Mouse (Mus musculus): ENCODE results near the gene Mmp9.

Mmp9 gene

DNA sequence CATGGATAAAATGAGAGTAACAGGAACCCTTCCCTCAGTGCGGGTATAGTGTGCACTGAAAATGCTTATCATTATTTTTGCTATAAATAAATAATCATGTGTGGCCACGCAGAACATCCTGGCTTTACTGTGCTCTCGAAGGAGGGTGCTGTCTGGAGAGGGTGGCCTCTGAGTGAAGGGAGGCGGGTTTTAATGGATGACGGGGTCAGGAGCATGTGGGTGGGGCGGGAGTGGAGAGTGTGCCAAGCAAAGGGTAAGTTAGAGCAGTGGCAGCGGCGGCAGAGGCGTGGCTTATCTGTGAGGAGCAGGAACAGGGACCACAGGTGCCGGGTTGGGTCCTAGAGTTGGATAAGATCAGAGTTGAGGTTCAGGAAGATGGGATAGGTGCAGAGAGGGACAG, 51.2 kb downstream of the Mmp9 start:
- no peak for DNase-seq (ENCODE audit: low spot score in 2 of 2)

DNA sequence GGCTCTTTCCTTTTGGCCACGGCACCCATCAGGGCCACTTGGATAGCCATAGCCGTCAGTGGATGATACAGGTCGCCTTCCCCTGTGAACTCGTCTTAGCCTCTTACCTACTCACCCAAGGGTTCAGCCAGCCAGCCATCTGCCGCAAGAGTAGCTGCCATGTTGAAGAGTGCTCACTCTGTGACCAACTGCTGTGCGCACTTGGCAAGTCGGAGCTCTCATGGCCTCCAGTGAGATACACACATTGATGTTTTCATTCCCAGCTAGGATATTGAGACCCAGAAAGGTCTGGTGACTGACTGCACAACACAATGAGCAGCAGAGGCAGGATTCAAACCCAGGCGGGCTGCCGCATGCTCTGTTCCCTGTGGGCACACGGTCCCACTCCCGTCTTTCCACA, 53.6 kb downstream of the Mmp9 start:
- DNase-seq (ENCODE audit: low spot score in 2 of 2) = no peak

DNA sequence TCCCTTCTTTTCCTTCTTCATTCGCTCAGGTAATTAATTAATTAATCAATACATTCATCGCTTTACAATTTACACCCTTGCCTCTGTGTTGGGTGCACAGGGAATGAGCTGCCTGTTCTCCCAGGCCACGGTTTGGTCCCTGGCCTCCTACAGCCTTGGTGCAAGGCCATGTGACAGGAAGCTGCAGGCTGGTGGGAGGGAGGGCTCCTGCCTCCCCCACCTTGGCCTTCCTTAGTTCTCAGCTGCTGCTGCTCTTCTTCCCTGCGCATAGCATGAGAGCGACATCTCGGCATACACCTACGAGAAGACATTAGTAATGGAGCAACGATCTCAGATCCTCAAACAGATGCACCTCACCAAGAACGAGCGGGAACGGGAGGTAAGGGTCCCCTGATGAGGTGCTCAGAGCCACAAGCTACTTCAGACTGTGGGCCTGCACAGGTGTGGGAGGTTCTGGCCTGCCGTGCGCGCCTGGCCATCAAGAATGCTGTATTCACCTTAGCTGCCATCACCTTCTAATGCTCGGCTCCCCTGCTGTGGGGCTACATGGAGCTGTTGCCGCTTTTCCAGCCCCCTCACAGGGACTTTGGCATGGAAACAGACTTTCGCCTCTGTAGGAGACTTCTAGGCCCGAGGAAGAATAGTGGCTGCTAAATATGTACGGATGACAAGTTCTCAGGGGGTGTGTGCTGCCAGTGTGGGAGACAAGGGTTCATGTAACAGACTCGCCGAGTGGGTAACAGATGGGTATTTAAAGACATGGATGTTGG, 54.3 kb downstream of the Mmp9 start:
- no peak for DNase-seq (ENCODE audit: low spot score in 2 of 2)

DNA sequence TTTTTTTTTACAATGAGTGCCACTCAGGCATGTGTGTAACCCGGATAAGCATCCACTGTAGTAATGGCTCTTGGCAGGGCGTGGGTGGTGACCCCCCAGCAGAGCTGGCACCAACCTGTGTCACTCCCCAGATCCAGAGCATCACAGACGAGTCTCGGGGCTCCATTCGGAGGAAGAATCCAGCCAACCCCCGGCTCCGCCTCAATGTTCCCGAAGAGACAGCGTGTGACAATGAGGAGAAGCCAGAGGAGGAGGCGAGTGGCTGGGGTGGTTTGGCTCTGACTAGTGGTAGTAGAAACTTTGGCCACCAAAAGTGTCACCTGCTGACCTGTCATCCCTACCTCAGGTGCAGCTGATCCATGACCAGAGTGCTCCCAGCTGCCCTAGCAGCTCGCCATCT, 55.4 kb downstream of the Mmp9 start:
- DNase-seq (ENCODE audit: low spot score in 2 of 2) = no peak

DNA sequence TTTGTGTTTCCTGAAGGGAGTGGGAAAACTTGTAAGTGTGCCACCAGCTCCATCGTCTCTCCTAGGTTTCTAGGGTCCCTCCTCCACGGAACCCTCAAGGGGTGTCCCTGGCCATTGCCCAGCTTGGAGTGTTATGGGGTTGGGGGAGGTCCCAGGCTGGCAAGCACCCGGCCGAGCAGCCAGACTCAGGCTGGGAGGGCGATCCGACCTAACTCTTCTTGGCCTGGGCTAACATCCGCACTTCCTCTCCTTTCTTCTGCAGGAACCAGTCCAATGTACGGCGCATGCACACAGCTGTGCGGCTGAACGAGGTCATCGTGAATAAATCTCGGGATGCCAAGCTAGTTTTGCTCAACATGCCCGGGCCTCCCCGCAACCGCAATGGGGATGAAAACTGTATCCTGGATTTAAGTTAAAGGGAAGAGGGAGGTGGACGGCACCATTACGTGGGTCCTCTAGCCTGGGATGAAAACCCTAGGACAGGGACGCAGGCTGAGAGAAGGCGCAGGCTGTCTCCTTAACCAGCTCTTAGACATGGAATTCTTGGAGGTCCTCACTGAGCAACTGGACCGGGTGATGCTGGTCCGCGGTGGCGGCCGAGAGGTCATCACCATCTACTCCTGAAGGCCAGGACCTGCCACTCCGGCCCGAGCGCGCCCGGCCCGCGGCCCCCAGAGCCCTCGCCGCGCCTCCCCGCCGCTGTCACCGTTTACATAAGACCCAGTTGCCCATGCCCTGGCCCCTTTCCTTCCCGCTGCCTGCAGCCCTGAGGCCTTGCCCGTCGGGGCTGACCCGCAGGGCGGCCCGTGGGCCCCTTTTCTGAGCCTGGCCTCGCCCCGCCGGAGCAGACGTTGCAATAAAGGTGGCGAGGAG, 56.5 kb downstream of the Mmp9 start:
- DNase-seq (ENCODE audit: low spot score in 2 of 2) = no peak

DNA sequence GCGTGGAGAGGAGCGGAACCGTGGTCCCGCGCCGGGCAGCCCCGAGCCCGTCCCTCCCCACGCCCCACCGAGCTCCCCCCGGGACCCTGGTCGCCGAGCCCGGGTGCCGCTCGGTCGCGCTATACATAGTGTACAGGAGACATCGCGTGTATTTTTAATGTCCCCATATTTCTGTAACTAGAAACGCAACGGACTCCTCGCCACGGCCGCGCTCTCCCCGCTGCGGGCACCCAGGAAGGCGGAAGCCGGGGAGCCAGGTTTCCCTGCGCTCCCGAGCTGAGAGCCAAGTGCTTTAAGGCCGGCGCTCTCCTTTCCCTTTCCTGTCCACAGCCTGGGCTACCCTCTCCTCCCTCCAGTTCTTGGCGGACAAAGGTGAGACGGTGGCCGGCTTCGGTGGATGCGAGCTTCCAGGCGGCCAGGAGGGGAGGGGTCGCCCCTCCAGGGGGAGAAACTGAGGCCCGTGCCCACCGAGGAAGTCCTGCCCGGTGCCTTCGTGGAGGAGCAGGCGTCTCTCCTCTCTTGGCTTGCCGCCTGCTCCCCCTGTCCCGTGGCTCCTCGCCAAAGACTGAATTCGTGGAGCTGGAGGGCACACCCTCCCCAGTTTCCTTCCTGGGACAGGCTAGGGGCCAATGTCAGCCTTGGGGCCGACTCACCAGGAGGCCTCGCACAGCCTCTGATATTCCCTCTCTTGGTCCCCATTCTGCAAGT, 57.3 kb downstream of the Mmp9 start:
- DNase-seq (ENCODE audit: low spot score in 2 of 2) = no peak

DNA sequence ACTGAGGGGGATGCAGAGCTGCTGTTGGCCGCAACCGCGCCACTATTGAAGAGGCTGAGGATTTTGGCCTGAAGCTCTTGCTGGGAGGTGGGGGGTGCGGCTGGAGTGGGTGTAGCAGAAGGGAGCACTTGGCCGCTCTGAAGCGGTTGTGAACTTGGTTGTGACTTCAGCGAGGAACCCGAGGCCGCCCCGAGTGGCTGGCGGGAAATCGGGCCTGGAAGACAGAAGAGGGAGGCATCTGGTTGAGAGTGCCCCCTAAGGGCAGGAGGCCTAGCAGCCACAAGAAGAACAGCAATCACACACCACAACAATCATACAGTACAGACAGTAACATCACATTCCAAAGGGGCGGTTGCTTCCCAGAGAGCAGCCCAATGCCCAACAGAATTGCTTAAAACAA, 61.4 kb downstream of the Mmp9 start:
- DNase-seq (ENCODE audit: low spot score in 2 of 2) = no peak

DNA sequence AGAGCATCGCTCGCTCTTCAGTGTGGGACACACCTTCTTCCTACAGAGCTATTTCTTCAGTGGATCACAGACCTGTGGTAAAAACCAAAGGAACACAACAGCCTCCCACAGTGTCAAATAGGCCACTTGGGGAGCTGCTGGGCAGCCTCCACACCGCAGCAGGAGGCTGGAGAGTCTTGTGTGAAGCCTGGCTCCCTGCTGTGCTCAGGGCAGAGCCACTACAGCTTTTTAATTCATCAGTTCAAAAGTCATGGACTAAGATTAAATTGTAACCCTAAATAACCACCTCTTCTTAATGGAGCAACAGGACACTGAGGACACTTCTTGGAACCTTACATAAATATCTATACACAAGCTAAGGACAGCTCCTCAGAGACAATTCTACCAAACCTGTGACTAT, 62.5 kb downstream of the Mmp9 start:
- no peak for DNase-seq (ENCODE audit: low spot score in 2 of 2)

DNA sequence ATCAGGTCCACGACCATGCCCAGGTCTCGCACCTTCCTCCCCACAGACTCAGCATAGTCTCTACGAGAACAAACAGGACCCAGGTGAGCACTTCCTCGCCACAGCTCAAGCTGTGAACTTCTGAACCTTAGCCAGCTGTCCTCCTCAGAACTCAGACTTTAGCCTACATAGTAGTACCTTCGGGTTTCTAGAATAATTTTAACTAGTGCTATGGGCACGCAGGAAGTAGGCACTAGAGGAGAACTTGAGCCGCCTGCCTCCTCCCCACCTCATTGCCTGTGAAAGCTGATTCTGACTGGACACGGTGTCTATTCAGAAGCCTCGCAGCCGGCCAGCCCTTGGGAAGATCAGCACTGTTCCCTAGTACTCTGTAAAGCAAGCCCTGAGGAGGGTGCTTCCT, 63.7 kb downstream of the Mmp9 start:
- DNase-seq (ENCODE audit: low spot score in 2 of 2) = no peak
